Mouse (Mus musculus): Measurements from ENCODE around the gene Suds3. TPM values are rescaled to one million over a fixed set of nuclear protein-coding genes. Genes with fewer than 3 reads are reported as not detected.
A peak's percentile ranks its signal among the peaks of the same experiment; 100 is the strongest.

The Suds3 gene
- total and polyA plus RNA-seq, 3 experiments = 67.8 to 102 TPM; not detected in 1

- H3K4me3 ChIP-seq (ENCODE audit: control insufficient read depth in 1 of 2, insufficient read depth in 1 of 2, low read depth in 2 of 2, low read length in 2 of 2) = peak overlapping the region; percentile 90 to 92
- peaks cover 0 to 30% of the 10 kb centered on the region in 2 experiments; a peak in 2 of 4 replicates for H3K36me3 ChIP-seq (ENCODE audit: control insufficient read depth in 1 of 2, insufficient read depth in 2 of 2, low read length in 2 of 2)
- H3K9ac ChIP-seq (ENCODE audit: control insufficient read depth, low read depth, low read length, poor library complexity, severe bottlenecking) = peak overlapping the region; percentile 70
- no peak for TF ChIP-seq ZKSCAN1 (IDR thresholded peaks at IDR 0.05; ENCODE audit: low read depth, low read length)
- no peak for TF ChIP-seq POLR2AphosphoS2 (IDR thresholded peaks at IDR 0.05; ENCODE audit: low read length)
- TF ChIP-seq MXI1 (IDR thresholded peaks at IDR 0.05; ENCODE audit: low read depth, low read length) = 0 out of 2 replicates have a peak, but pooled peaks have one; percentile 45
- no peak for TF ChIP-seq NRF1 (IDR thresholded peaks at IDR 0.05; ENCODE audit: insufficient read depth, low read depth, low read length, poor library complexity, severe bottlenecking)
- TF ChIP-seq USF1 (IDR thresholded peaks at IDR 0.05; ENCODE audit: low read depth, low read length) = no peak
- peak; percentile 26 for DNase-seq (ENCODE audit: low read depth, low spot score)
- peak overlapping the region; percentile 12; the same call in 1 of the 2 replicates for H3K27ac ChIP-seq (ENCODE audit: control insufficient read depth, low read depth, low read length)
- H3K4me1 ChIP-seq (ENCODE audit: control insufficient read depth in 1 of 2, insufficient read depth in 2 of 2, low read length in 2 of 2) = peaks cover 10 to 25% of the 10 kb centered on the region in 2 experiments
- no peaks in the 10 kb centered on the region for H3K27me3 ChIP-seq (ENCODE audit: control insufficient read depth in 1 of 2, insufficient read depth in 2 of 2, low read length in 2 of 2)
- peaks cover 16% of the 10 kb centered on the region for H3K79me2 ChIP-seq (ENCODE audit: control insufficient read depth, insufficient read depth, low read length, poor library complexity)
- no peaks in the 10 kb centered on the region for H3K9me3 ChIP-seq (replicated peaks; ENCODE audit: insufficient read depth, low read length)
Observed at GRCm38 (mm10) chr5:117121657-117122056, 5.7 kb upstream of the Suds3 start.

- Histone ChIP-seq H3K36me3 (ENCODE audit: control insufficient read depth in 1 of 2, insufficient read depth in 2 of 2, low read length in 2 of 2) (peaks cover 0 to 33% of the 10 kb centered on the region in 2 experiments; a peak in 2 of 4 replicates), H3K4me3 (ENCODE audit: control insufficient read depth in 1 of 2, insufficient read depth in 1 of 2, low read depth in 2 of 2, low read length in 2 of 2) (peak overlapping the region; percentile 90 to 92), H3K9me3 (replicated peaks; ENCODE audit: insufficient read depth, low read length) (no peaks in the 10 kb centered on the region), H3K4me1 (ENCODE audit: control insufficient read depth in 1 of 2, insufficient read depth in 2 of 2, low read length in 2 of 2) (peaks cover 10 to 29% of the 10 kb centered on the region in 2 experiments), H3K9ac (ENCODE audit: control insufficient read depth, low read depth, low read length, poor library complexity, severe bottlenecking) (peak overlapping the region; percentile 70), H3K27ac (ENCODE audit: control insufficient read depth, low read depth, low read length) (0 out of 2 replicates have a peak overlapping the region, but pooled peaks have one; percentile 12), H3K27me3 (ENCODE audit: control insufficient read depth in 1 of 2, insufficient read depth in 2 of 2, low read length in 2 of 2) (no peaks in the 10 kb centered on the region), H3K79me2 (ENCODE audit: control insufficient read depth, insufficient read depth, low read length, poor library complexity) (peaks cover 18% of the 10 kb centered on the region)
- peak; percentile 60 for DNase-seq (ENCODE audit: low read depth, low spot score)
- no peak; the same call in 1 of the 2 replicates for TF ChIP-seq NRF1 (IDR thresholded peaks at IDR 0.05; ENCODE audit: insufficient read depth, low read depth, low read length, poor library complexity, severe bottlenecking)
- TF ChIP-seq CHD2 (IDR thresholded peaks at IDR 0.05; ENCODE audit: low read length) = no peak
- TF ChIP-seq CTCF (IDR thresholded peaks at IDR 0.05 in 2 of 3, conservative IDR thresholded peaks at IDR 0.05 in 1 of 3; ENCODE audit: control insufficient read depth in 1 of 3, insufficient read depth in 1 of 3, low read depth in 2 of 3, low read length in 3 of 3, poor library complexity in 1 of 3, severe bottlenecking in 1 of 3) = no peak
- no peak for TF ChIP-seq GATA1 (IDR thresholded peaks at IDR 0.05; ENCODE audit: low read depth, low read length)
- TF ChIP-seq USF1 (IDR thresholded peaks at IDR 0.05; ENCODE audit: low read depth, low read length) = peak; percentile 70
- no peak for TF ChIP-seq POLR2A (IDR thresholded peaks at IDR 0.05; ENCODE audit: control insufficient read depth in 1 of 2, insufficient read depth in 1 of 2, low read depth in 1 of 2, low read length in 2 of 2, poor library complexity in 1 of 2)
- TF ChIP-seq ZMIZ1 (IDR thresholded peaks at IDR 0.05; ENCODE audit: low read depth, low read length) = no peak
- 0 out of 2 replicates have a peak, but pooled peaks have one; percentile 5 for TF ChIP-seq TCF12 (IDR thresholded peaks at IDR 0.05; ENCODE audit: low read depth, low read length)
- no peak for TF ChIP-seq TBP (IDR thresholded peaks at IDR 0.05; ENCODE audit: low read depth, low read length)
Observed at GRCm38 (mm10) chr5:117120489-117121466, 4.9 kb upstream of the Suds3 start.

Data from MEL (cell line).